Mouse (Mus musculus): ENCODE measurements around the gene Tln1.

DNA sequence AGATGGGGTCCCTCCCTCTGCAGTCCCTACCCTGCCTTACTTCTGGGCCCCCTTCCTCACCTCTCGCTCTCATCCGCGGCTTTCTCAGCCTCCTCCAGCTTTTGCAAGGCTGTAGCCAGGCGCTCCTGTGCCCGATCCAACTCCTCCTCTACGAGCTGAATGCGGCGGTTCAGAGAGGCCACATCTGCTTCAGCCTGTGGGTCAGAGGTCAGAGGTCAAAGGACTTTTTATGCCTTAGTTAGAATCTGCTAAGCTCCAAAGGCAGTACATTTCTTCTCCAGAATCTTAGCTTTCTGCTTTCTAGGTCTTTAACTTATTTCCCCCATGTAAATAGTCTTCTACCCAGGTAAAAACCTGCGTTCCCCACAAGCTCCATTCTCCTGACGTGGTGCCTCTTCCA, 42.9 kb downstream of the Tln1 start:
- TF ChIP-seq ZMIZ1 (IDR thresholded peaks at IDR 0.05; ENCODE audit: low read depth, low read length) (no peak), MXI1 (IDR thresholded peaks at IDR 0.05; ENCODE audit: low read depth, low read length) (no peak), POLR2A (IDR thresholded peaks at IDR 0.05; ENCODE audit: control insufficient read depth in 1 of 2, insufficient read depth in 1 of 2, low read depth in 1 of 2, low read length in 2 of 2, poor library complexity in 1 of 2) (no peak), TCF12 (IDR thresholded peaks at IDR 0.05; ENCODE audit: low read depth, low read length) (no peak), CTCF (IDR thresholded peaks at IDR 0.05 in 2 of 3, conservative IDR thresholded peaks at IDR 0.05 in 1 of 3; ENCODE audit: control insufficient read depth in 1 of 3, insufficient read depth in 1 of 3, low read depth in 2 of 3, low read length in 3 of 3, poor library complexity in 1 of 3, severe bottlenecking in 1 of 3) (no peak), MAFK (IDR thresholded peaks at IDR 0.05; ENCODE audit: borderline replicate concordance, low read depth, low read length) (no peak), MAX (IDR thresholded peaks at IDR 0.05; ENCODE audit: low read length) (no peak), HCFC1 (IDR thresholded peaks at IDR 0.05; ENCODE audit: low read depth, low read length) (no peak)

All from MEL (cell line).